Mouse (Mus musculus) forebrain, embryonic 15.5 days (tissue): Measurements from ENCODE around the gene Pdlim3. TPM values are rescaled to one million over a fixed set of nuclear protein-coding genes. Genes with fewer than 3 reads are reported as not detected.
"Not testable (repeated sequence)": the region's sequence is repeated elsewhere in the genome, so short reads cannot be mapped to it uniquely, and the experiment has no call there.

ENCODE experiments used
- ATAC-seq: fragments of 200-750 bp; cut with Nextera tagmentation; replicated peaks from 2 replicates; pipeline ENCODE4 v1.8.0; 2017; ENCODE audit warnings: mild to moderate bottlenecking, moderate TSS enrichment, moderate library complexity
- H3K27ac ChIP-seq: fragments of 300-500 bp; sonication (generic); replicated peaks from 2 replicates; pipeline ENCODE4 v1.5.1; 2015; ENCODE audit warnings: mild to moderate bottlenecking, inconsistent platforms
- H3K27me3 ChIP-seq: fragments of 300-500 bp; sonication (generic); 2 replicates; pipeline ENCODE4 v1.6.1; 2015; ENCODE audit warnings: inconsistent platforms
- H3K36me3 ChIP-seq: fragments of 300-500 bp; sonication (generic); 2 replicates; pipeline ENCODE4 v1.6.1; 2015; ENCODE audit warnings: mild to moderate bottlenecking, inconsistent platforms
- H3K4me1 ChIP-seq: fragments of 300-500 bp; sonication (generic); 2 replicates; pipeline ENCODE4 v1.6.1; 2015; ENCODE audit warnings: inconsistent platforms
- H3K4me2 ChIP-seq: fragments of 300-500 bp; sonication (generic); replicated peaks from 2 replicates; pipeline ENCODE4 v1.6.1; 2015; ENCODE audit warnings: mild to moderate bottlenecking, inconsistent platforms
- H3K4me3 ChIP-seq: fragments of 300-500 bp; sonication (generic); 2 replicates; pipeline ENCODE4 v1.5.1; 2015; ENCODE audit warnings: mild to moderate bottlenecking, inconsistent platforms
- H3K9ac ChIP-seq: fragments of 300-500 bp; sonication (generic); replicated peaks from 2 replicates; pipeline ENCODE4 v1.6.1; 2015; ENCODE audit warnings: mild to moderate bottlenecking, inconsistent platforms
- H3K9me3 ChIP-seq: fragments of 300-500 bp; sonication (generic); 2 replicates; pipeline ENCODE4 v1.6.1; 2016; ENCODE audit warnings: inconsistent platforms
- WGBS: fragments of 180-500 bp; shearing (Covaris S2); methylation state at CpG from one replicate; pipeline ENCODE4 v1.1.7; 2015; ENCODE audit warnings: mixed read lengths; 5-methylcytosine and 5-hydroxymethylcytosine counted together
- polyA plus RNA-seq: library from polyadenylated mRNA; unstranded; fragments of >200 nt; fragmentation: Nextera tagmentation; extraction: Ambion mirVana; gene quantifications from 2 replicates; pipeline ENCODE4 v1.2.1, GENCODE M21; 2015

Gene Pdlim3
- polyA plus RNA-seq, result 4.2 and 5.2 TPM in 2 replicates

- Histone ChIP-seq H3K4me1 (peaks cover 14% of the 10 kb centered on the region), H3K9me3 (no peaks in the 10 kb centered on the region), H3K27ac (no peak within 1 kb of the TSS), H3K4me3 (peak within 1 kb of the TSS; percentile 37), H3K4me2 (peak within 1 kb of the TSS; percentile 72), H3K9ac (peak within 1 kb of the TSS; percentile 25), H3K27me3 (peaks cover 13% of the 10 kb centered on the region; the same call in 1 of the 2 replicates), H3K36me3 (no peaks in the 10 kb centered on the region)
- ATAC-seq, result peak; percentile 60
- 2% methylated on average over 22 of the region's 22 CpGs for WGBS
These were observed at the start of gene Pdlim3 for GRCm38 (mm10) chr8:45885202-45885685. Pdlim3 (plus strand) TSS chr8:45885461.

DNA sequence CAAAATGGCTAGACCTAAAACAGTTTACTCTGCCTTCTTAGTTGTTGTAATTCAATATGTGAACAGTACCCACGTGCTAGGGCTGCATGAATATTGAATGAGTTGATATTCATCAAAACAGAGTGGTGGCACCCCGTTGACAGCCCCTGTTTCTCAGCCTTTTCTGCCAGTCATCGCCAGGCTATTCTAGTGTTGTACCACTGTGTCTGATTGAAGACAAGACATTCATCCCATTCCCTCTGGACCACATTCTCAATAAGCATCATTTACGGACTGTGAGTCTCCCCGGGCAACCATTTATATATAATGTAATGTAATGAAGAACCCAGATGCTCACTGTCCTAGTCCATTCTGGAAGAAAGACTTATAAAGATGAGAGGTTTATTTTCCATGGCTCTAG lies 42.0 kb upstream of the Pdlim3 start:
- Histone ChIP-seq H3K4me1 (peaks cover 16% of the 10 kb centered on the region), H3K27me3 (no peaks in the 10 kb centered on the region), H3K27ac (no peak overlapping the region), H3K9ac (no peak overlapping the region), H3K4me3 (no peak overlapping the region), H3K36me3 (no peaks in the 10 kb centered on the region), H3K9me3 (no peaks in the 10 kb centered on the region), H3K4me2 (no peak overlapping the region)
- WGBS, result 58% methylated on average over 5 of the region's 5 CpGs
- ATAC-seq, result peak; percentile 39; the same call in 1 of the 2 replicates

GRCm38 (mm10) chr8:45844097-45844885 lies 41.0 kb upstream of the Pdlim3 start:
- H3K4me3 ChIP-seq, result no peak overlapping the region
- no peak overlapping the region for H3K27ac ChIP-seq
- H3K9ac ChIP-seq, result no peak overlapping the region
- H3K27me3 ChIP-seq, result no peaks in the 10 kb centered on the region
- H3K4me1 ChIP-seq, result peaks cover 16% of the 10 kb centered on the region
- H3K9me3 ChIP-seq, result no peaks in the 10 kb centered on the region
- H3K36me3 ChIP-seq, result no peaks in the 10 kb centered on the region
- ATAC-seq, result peak; percentile 91
- WGBS, result 25% methylated on average over 6 of the region's 6 CpGs
- H3K4me2 ChIP-seq, result no peak overlapping the region

- no peaks in the 10 kb centered on the region for H3K9me3 ChIP-seq
- H3K4me1 ChIP-seq, result peaks cover 16% of the 10 kb centered on the region
- H3K4me3 ChIP-seq, result no peak overlapping the region
- H3K27ac ChIP-seq, result no peak overlapping the region
- no peak for ATAC-seq
- no peaks in the 10 kb centered on the region for H3K27me3 ChIP-seq
- H3K4me2 ChIP-seq, result no peak overlapping the region
- no peaks in the 10 kb centered on the region for H3K36me3 ChIP-seq
- WGBS, result 76% methylated on average over 14 of the region's 14 CpGs
- H3K9ac ChIP-seq, result no peak overlapping the region
These were observed 40.3 kb upstream of the Pdlim3 start for GRCm38 (mm10) chr8:45844911-45845481.

GRCm38 (mm10) chr8:45845906-45846305 lies 39.4 kb upstream of the Pdlim3 start:
- Histone ChIP-seq H3K4me1 (peaks cover 16% of the 10 kb centered on the region), H3K27me3 (no peaks in the 10 kb centered on the region), H3K27ac (no peak overlapping the region), H3K9ac (no peak overlapping the region), H3K36me3 (no peaks in the 10 kb centered on the region), H3K9me3 (no peaks in the 10 kb centered on the region), H3K4me2 (no peak overlapping the region), H3K4me3 (no peak overlapping the region)
- 72% methylated on average over 4 of the region's 4 CpGs for WGBS
- ATAC-seq, result no peak

DNA sequence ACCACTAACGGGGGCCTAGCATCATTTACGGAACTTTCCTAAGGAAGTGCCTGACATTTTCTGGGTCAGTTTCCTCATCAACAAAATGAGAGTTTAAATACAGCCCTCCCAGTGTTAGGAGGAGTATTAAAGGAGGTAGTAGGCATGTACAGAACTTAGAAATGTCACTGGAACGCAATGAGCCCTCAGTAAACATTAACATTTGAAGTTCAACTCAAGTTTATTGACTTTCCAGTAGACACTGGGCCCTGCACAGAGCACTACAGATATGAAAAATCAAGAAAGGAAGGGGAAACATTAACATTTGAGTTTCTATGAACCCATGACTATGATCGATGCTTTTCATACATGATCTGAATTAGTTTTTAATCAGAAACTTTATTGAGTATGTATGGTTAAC lies 30.1 kb upstream of the Pdlim3 start:
- H3K9ac ChIP-seq, result no peak overlapping the region
- no peak overlapping the region for H3K4me3 ChIP-seq
- H3K4me1 ChIP-seq, result 0 out of 2 replicates have a peak, but pooled peaks cover 4% of the 10 kb centered on the region
- no peaks in the 10 kb centered on the region for H3K9me3 ChIP-seq
- H3K27ac ChIP-seq, result no peak overlapping the region
- no peak for ATAC-seq
- H3K36me3 ChIP-seq, result no peaks in the 10 kb centered on the region
- H3K4me2 ChIP-seq, result no peak overlapping the region
- no peaks in the 10 kb centered on the region for H3K27me3 ChIP-seq
- WGBS, result 96% methylated on average over 4 of the region's 4 CpGs

DNA sequence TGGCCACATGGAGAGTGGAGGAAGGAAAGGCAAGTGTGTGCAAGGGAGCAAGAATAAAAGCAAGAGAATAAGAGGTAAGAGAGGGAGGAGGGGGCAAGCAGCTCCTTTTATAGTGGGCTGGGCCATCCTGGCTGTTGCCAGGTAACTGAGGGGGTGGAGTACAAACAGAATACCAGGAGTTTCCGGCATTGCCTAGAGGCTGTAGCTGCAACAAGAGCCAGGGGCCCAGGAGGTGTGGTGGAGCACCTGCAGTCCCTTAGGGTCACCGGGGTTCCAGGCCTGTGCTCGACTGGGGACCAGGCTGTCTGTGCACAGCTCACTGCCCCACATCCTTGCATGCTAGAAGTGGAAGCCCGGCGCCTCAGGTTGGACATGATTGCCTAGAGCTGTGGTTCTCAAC lies 27.5 kb upstream of the Pdlim3 start:
- Histone ChIP-seq H3K9me3 (no peaks in the 10 kb centered on the region), H3K36me3 (no peaks in the 10 kb centered on the region), H3K4me3 (no peak overlapping the region), H3K4me2 (no peak overlapping the region), H3K4me1 (0 out of 2 replicates have a peak, but pooled peaks cover 4% of the 10 kb centered on the region), H3K9ac (no peak overlapping the region), H3K27ac (no peak overlapping the region), H3K27me3 (no peaks in the 10 kb centered on the region)
- no peak for ATAC-seq
- 48% methylated on average over 5 of the region's 5 CpGs for WGBS

DNA sequence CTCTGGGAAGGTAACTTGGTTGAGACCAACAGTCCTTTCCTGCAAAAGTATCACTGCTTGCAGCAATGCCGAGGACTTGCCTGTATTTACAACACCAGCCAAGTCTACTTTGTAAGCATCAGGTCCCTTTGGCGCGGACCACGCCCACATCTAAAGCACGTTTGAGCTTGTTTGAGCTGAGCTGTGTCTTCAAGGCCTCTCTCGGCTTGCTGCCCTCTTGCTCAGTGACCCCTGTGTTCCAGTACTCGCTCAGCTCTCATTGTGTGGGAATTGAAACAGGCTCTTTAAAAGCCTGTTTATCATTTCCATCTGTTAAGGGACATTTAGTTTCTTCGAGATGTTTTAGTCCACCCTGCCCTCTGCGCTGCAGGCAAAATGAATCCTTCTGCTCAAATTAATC lies 26.9 kb upstream of the Pdlim3 start:
- Histone ChIP-seq H3K36me3 (no peaks in the 10 kb centered on the region), H3K9me3 (no peaks in the 10 kb centered on the region), H3K27ac (no peak overlapping the region), H3K4me2 (no peak overlapping the region), H3K4me3 (no peak overlapping the region), H3K9ac (no peak overlapping the region), H3K4me1 (0 out of 2 replicates have a peak, but pooled peaks cover 4% of the 10 kb centered on the region), H3K27me3 (no peaks in the 10 kb centered on the region)
- 39% methylated on average over 9 of the region's 9 CpGs for WGBS
- no peak for ATAC-seq

DNA sequence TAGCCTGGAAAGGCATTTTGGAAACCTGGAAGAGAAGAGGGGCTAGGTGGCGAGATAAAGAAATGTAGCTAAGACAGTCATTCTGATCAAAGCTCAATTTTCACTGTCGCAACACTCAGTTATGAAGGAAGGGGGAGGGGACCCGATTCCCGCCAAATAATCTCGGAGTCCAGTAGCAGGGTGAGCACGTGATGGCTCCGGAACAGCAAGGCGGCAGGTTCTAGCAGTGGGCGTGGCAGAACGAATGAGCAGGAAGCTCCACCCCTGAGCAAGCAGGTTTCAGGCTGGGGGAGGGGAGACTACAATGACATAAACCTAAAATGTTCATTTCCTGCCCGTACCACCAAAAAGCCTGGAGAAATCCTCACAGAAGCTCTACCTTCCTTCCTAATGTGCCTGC lies 13.7 kb upstream of the Pdlim3 start:
- not testable (repeated sequence) for H3K27me3 ChIP-seq, H3K36me3 ChIP-seq, H3K4me3 ChIP-seq, H3K9me3 ChIP-seq, H3K27ac ChIP-seq, ATAC-seq, H3K9ac ChIP-seq, H3K4me2 ChIP-seq
- 89% methylated on average over 11 of the region's 11 CpGs for WGBS
- peaks cover 12% of the 10 kb centered on the region; the same call in 1 of the 2 replicates for H3K4me1 ChIP-seq

GRCm38 (mm10) chr8:45872077-45872476 lies 13.2 kb upstream of the Pdlim3 start:
- H3K4me2 ChIP-seq, result no peak overlapping the region
- ATAC-seq, result no peak
- 95% methylated on average over 7 of the region's 7 CpGs for WGBS
- no peak overlapping the region for H3K9ac ChIP-seq
- peaks cover 12% of the 10 kb centered on the region; the same call in 1 of the 2 replicates for H3K4me1 ChIP-seq
- no peak overlapping the region for H3K4me3 ChIP-seq
- no peak overlapping the region for H3K27ac ChIP-seq
- no peaks in the 10 kb centered on the region for H3K27me3 ChIP-seq
- no peaks in the 10 kb centered on the region for H3K36me3 ChIP-seq
- H3K9me3 ChIP-seq, result no peaks in the 10 kb centered on the region

DNA sequence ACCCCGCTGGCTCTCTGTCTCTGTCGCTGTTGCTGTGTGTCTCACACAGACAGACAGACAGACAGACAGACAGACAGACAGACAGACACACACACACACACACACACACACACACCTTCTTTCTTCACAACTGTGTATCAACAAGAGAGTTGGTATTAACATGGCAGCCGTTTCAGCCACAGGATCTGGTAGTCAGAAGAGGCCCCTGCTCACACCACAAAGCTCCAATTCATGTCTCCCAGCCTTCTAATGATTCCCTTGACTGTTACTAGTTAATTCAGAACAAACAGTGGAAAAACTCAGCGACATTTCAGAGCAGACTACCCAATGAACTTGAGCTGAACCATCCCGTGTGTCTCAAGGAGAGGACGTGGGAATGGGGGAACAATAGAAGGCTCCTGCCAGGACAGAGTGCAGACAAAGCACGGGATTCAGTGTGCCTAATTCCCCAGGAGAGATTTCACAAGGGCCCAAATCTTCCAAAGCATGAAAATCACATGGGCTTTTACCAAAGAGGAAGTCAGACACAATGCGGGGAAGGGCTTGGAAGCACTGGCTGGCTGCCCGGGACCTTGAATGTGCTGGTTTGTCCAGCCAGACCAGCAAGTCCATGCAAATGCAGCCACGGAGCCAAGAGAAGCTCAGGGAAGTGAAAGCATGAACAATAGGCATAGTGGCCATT lies 10.2 kb upstream of the Pdlim3 start:
- Histone ChIP-seq H3K4me3 (no peak overlapping the region), H3K9me3 (no peaks in the 10 kb centered on the region), H3K27me3 (no peaks in the 10 kb centered on the region), H3K36me3 (no peaks in the 10 kb centered on the region), H3K9ac (no peak overlapping the region), H3K4me1 (peaks cover 12% of the 10 kb centered on the region; the same call in 1 of the 2 replicates), H3K27ac (peak overlapping the region; percentile 67), H3K4me2 (peak overlapping the region; percentile 16)
- ATAC-seq, result peak; percentile 82
- WGBS, result 10% methylated on average over 10 of the region's 10 CpGs

DNA sequence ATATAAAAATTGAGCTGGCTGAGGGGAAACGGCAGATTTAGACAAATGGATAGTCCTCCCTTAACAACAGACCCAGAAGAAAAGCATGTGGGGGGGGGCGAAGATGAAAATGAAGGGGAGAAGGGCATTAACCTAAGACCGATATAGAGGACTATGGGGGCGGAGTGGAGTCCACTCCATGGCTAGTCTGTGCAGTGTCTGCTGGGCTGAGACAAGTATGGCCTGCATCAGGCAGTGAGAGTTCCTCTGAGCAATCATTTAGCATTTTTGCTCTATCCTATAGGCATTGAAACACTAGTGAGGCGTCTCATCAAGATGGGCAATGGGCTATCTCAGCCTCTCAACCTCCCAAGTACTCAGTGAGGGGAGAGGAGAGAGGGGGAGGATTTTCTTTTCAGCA lies 8.9 kb upstream of the Pdlim3 start:
- Histone ChIP-seq H3K9me3 (no peaks in the 10 kb centered on the region), H3K36me3 (no peaks in the 10 kb centered on the region), H3K4me1 (peaks cover 12% of the 10 kb centered on the region; the same call in 1 of the 2 replicates), H3K27ac (no peak overlapping the region), H3K9ac (no peak overlapping the region), H3K27me3 (no peaks in the 10 kb centered on the region), H3K4me2 (no peak overlapping the region), H3K4me3 (no peak overlapping the region)
- ATAC-seq, result no peak
- 69% methylated on average over 5 of the region's 5 CpGs for WGBS
